Mouse (Mus musculus): ENCODE measurements around the gene St8sia6.

DNA sequence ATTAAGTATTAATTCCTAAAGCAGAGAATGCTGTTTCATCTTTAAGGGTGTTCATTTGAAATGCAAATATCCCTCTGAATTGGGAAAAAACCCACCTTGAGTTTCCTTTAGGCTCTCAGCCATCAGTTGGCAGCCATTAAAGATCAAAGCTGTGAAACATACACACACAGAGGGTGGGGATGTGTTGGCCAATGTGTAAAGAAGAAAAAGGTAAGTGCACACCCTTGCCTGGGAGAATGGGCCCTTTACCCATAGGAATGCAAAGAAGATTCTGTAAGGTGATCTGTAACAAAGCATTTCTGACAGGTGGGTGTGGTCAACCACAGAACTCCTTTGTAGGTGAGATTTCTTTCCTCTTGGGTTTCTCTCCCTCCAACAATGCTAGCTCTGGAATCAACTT is 96.3 kb downstream of the St8sia6 start:
- TF ChIP-seq CTCF (IDR thresholded peaks at IDR 0.05; ENCODE audit: low read depth) (no peak), EP300 (IDR thresholded peaks at IDR 0.05; ENCODE audit: low read depth) (no peak)
